Mouse (Mus musculus) right cerebral cortex, adult 2 months (tissue): ENCODE measurements around the gene Tmem246.
"Not testable (repeated sequence)": the region's sequence is repeated elsewhere in the genome, so short reads cannot be mapped to it uniquely, and the experiment has no call there.

Source experiments
- DNase-seq, 2 experiments: peaks; one replicate each; pipeline ENCODE4 v3.0.0; 2021 to 2022; ENCODE audit warnings: low spot score in 2 of 2

Tmem246 gene

GRCm38 (mm10) chr4:49597183-49598100, at the start of gene Tmem246:
TSS of gene Tmem246 (minus strand) at chr4:49597876.
- peak; percentile 61 to 72 for DNase-seq

GRCm38 (mm10) chr4:49639913-49640312, 42.2 kb upstream of the Tmem246 start:
- DNase-seq = no peak

GRCm38 (mm10) chr4:49637821-49638220, 40.1 kb upstream of the Tmem246 start:
- DNase-seq = no peak

- no peak for DNase-seq
These were observed 34.4 kb upstream of the Tmem246 start for GRCm38 (mm10) chr4:49632139-49632481.

GRCm38 (mm10) chr4:49631319-49632138, 33.9 kb upstream of the Tmem246 start, which contains the start of gene Rnf20:
TSS of gene Rnf20 (plus strand) at chr4:49632006.
- DNase-seq = peak; percentile 96 to 97

GRCm38 (mm10) chr4:49628941-49629340, 31.3 kb upstream of the Tmem246 start:
- DNase-seq = no peak

- peak; percentile 89 to 93 for DNase-seq
These were observed 29.3 kb upstream of the Tmem246 start for GRCm38 (mm10) chr4:49626973-49627372.

GRCm38 (mm10) chr4:49624969-49625368, 27.3 kb upstream of the Tmem246 start:
- not testable (repeated sequence) for DNase-seq

- no peak for DNase-seq
These were observed 26.2 kb upstream of the Tmem246 start for GRCm38 (mm10) chr4:49623916-49624315.

GRCm38 (mm10) chr4:49622272-49622671, 24.6 kb upstream of the Tmem246 start:
- DNase-seq = no peak

- DNase-seq = not testable (repeated sequence)
These were observed 22.2 kb upstream of the Tmem246 start for GRCm38 (mm10) chr4:49619861-49620260.

- DNase-seq = no peak
These were observed 19.2 kb upstream of the Tmem246 start for GRCm38 (mm10) chr4:49616924-49617323.

GRCm38 (mm10) chr4:49605459-49605858, 7.8 kb upstream of the Tmem246 start:
- DNase-seq = no peak

- no peak for DNase-seq
These were observed 6.9 kb upstream of the Tmem246 start for GRCm38 (mm10) chr4:49604616-49605015.

GRCm38 (mm10) chr4:49604016-49604546, 6.4 kb upstream of the Tmem246 start:
- no peak for DNase-seq

GRCm38 (mm10) chr4:49603161-49603560, 5.5 kb upstream of the Tmem246 start:
- DNase-seq = no peak

- peak in 1 of 2 experiments; percentile 31 for DNase-seq
These were observed 862 bp downstream of the Tmem246 start for GRCm38 (mm10) chr4:49596846-49597182.

GRCm38 (mm10) chr4:49590152-49590551, 7.5 kb downstream of the Tmem246 start:
- no peak for DNase-seq

- DNase-seq = no peak
These were observed 10.9 kb downstream of the Tmem246 start for GRCm38 (mm10) chr4:49586811-49587210.

GRCm38 (mm10) chr4:49585524-49586101, 12.1 kb downstream of the Tmem246 start:
- no peak for DNase-seq

- DNase-seq = no peak
These were observed 13.5 kb downstream of the Tmem246 start for GRCm38 (mm10) chr4:49583965-49584831.
